ENCODE assay signal across 8 mouse cellular contexts in genomic region chr11:77215951-77216760, GRCm38 (mm10). TPM values are rescaled to one million over a fixed set of nuclear protein-coding genes. Genes with fewer than 3 reads are reported as not detected.
DNase-seq lines count a peak whose midpoint lies in the region; ATAC-seq lines count a peak whose summit lies in the region.

TSS of gene Ssh2 (plus strand) at chr11:77216287.

- intact Hi-C loops in gastrocnemius, postnatal 36 days (cut with DNase I), result loop anchor here (2.0 kb wide), 1 partner anchor 93 kb away; no protein-coding TSS in a partner anchor
- intact Hi-C loops in left cerebral cortex, postnatal 14 days (cut with DNase I), result loop anchor here (5.0 kb wide), 1 partner anchor 114 kb away; no protein-coding TSS in a partner anchor

- no peaks in the 10 kb centered on the region for H3K9me3 ChIP-seq in intestine, embryonic 14.5 days (ENCODE audit: control insufficient read depth, low read length)

- peak within 1 kb of the TSS; percentile 92 for H3K4me2 ChIP-seq in intestine, embryonic 14.5 days (ENCODE audit: low read length)

- H3K27me3 ChIP-seq in intestine, embryonic 14.5 days (replicated peaks; ENCODE audit: control insufficient read depth, insufficient read depth, low read length), result no peaks in the 10 kb centered on the region

- H3K4me3 ChIP-seq in intestine, embryonic 14.5 days (ENCODE audit: low read depth, low read length), result peak within 1 kb of the TSS; percentile 89

- H3K9ac ChIP-seq in intestine, embryonic 14.5 days (ENCODE audit: low read length), result peak within 1 kb of the TSS; percentile 77

- DNase-seq in adrenal gland, adult 2 months, result peak; percentile 90
- peak; percentile 97 for DNase-seq in embryo, embryonic 11 days
- peak; percentile 68 to 72 for DNase-seq in gastrocnemius, postnatal 36 days
- DNase-seq in intestine, embryonic 14.5 days (ENCODE audit: low spot score), result peak; percentile 91
- DNase-seq in left cerebral cortex, postnatal 14 days (ENCODE audit: low spot score in 2 of 2), result peak; percentile 80 to 83
- peak; percentile 87 for DNase-seq in right cerebral cortex, postnatal 25 days
- peak; percentile 66 to 73 for DNase-seq in urinary bladder, postnatal 36 days (ENCODE audit: low spot score in 2 of 2)

- ATAC-seq in intestine, embryonic 14.5 days (replicated peaks; ENCODE audit: low FRiP score, low TSS enrichment, low read depth), result peak; percentile 86
- peak; percentile 72 for ATAC-seq in megakaryocyte-erythroid progenitor cell, adult 5-6 weeks (replicated peaks; ENCODE audit: low FRiP score, low TSS enrichment, poor library complexity, severe bottlenecking)

- under 1% methylated on average over 65 of the region's 82 CpGs for WGBS in intestine, embryonic 14.5 days

- H3K27ac ChIP-seq in intestine, embryonic 14.5 days (ENCODE audit: low read depth), result peak within 1 kb of the TSS; percentile 86

- H3K4me1 ChIP-seq in intestine, embryonic 14.5 days (replicated peaks; ENCODE audit: control insufficient read depth, insufficient read depth, low read length), result peaks cover 6% of the 10 kb centered on the region; the same call in 1 of the 2 replicates

- no peaks in the 10 kb centered on the region for H3K36me3 ChIP-seq in intestine, embryonic 14.5 days (ENCODE audit: control insufficient read depth, insufficient read depth, low read length)

RNA-seq across cellular contexts. Expression of gene Ssh2, which starts in this region (rescaled TPM):
- 10 to 100 TPM; 18.3 to 18.9 TPM for total RNA-seq in adrenal gland, adult 2 months (2021)
- polyA plus RNA-seq in adrenal gland, adult 2 months (2012; rRNA removed), result 4.1 and 4.2 TPM in 2 replicates
- 10 to 100 TPM; 39.4 to 43.4 TPM for total RNA-seq in gastrocnemius, postnatal 36 days (2021)
- 9.4 and 10.6 TPM in 2 replicates for polyA plus RNA-seq in intestine, embryonic 14.5 days (2014; fragmentation: Nextera tagmentation; extraction: Ambion mirVana)
- total RNA-seq in left cerebral cortex, postnatal 14 days (2021), result 10 to 100 TPM; 40.5 to 42.8 TPM
- total RNA-seq in megakaryocyte-erythroid progenitor cell, adult 5-6 weeks (2014; fragmentation: Nextera tagmentation), result 19.7 and 19.8 TPM in 2 replicates
- total RNA-seq in megakaryocyte-erythroid progenitor cell, adult 5-6 weeks (2017), result 11.2 and 11.9 TPM in 2 replicates

Comparison
In these comparisons a context has a peak if more than half of its experiments do, and no peak if none do; other contexts are left out.
1. Peak in every context shown above with its lines: DNase-seq, ATAC-seq, H3K4me3 ChIP-seq and H3K27ac ChIP-seq.